Mouse (Mus musculus) liver, embryonic 13.5 days (tissue): Measurements from ENCODE around the gene Nppc. TPM values are rescaled to one million over a fixed set of nuclear protein-coding genes. Genes with fewer than 3 reads are reported as not detected.
A peak's percentile ranks its signal among the peaks of the same experiment; 100 is the strongest.

Source experiments
- ATAC-seq: fragments of 200-750 bp; cut with Nextera tagmentation; 2 replicates; pipeline ENCODE4 v1.8.0; 2017; ENCODE audit warnings: low read depth, mild to moderate bottlenecking, moderate number of reproducible peaks, moderate library complexity
- DNase-seq: peaks from one replicate; pipeline ENCODE4 v3.0.0; 2022
- H3K27ac ChIP-seq: fragments of 300-500 bp; sonication (generic); 2 replicates; pipeline ENCODE4 v1.5.1; 2015; ENCODE audit warnings: moderate library complexity, mild to moderate bottlenecking, inconsistent platforms
- H3K27me3 ChIP-seq: fragments of 300-500 bp; sonication (generic); 2 replicates; pipeline ENCODE4 v1.6.1; 2015; ENCODE audit warnings: mild to moderate bottlenecking, inconsistent platforms
- H3K36me3 ChIP-seq: fragments of 300-500 bp; sonication (generic); 2 replicates; pipeline ENCODE4 v1.6.1; 2015; ENCODE audit warnings: mild to moderate bottlenecking, inconsistent platforms
- H3K4me1 ChIP-seq: fragments of 300-500 bp; sonication (generic); replicated peaks from 2 replicates; pipeline ENCODE4 v1.6.1; 2015; ENCODE audit warnings: inconsistent platforms
- H3K4me2 ChIP-seq: fragments of 300-500 bp; sonication (generic); 2 replicates; pipeline ENCODE4 v1.6.1; 2015; ENCODE audit warnings: inconsistent platforms, mild to moderate bottlenecking, moderate library complexity
- H3K4me3 ChIP-seq: fragments of 300-500 bp; sonication (generic); replicated peaks from 2 replicates; pipeline ENCODE4 v1.5.1; 2015; ENCODE audit warnings: mild to moderate bottlenecking, inconsistent platforms
- H3K9ac ChIP-seq: fragments of 300-500 bp; sonication (generic); 2 replicates; pipeline ENCODE4 v1.6.1; 2015; ENCODE audit warnings: mild to moderate bottlenecking, inconsistent platforms
- H3K9me3 ChIP-seq: fragments of 300-500 bp; sonication (generic); replicated peaks from 2 replicates; pipeline ENCODE4 v1.6.1; 2016; ENCODE audit warnings: inconsistent platforms
- WGBS: fragments of 180-500 bp; shearing (Covaris S2); methylation state at CpG from one replicate; pipeline ENCODE4 v1.1.7; 2015; ENCODE audit not compliant: insufficient replicate concordance; 5-methylcytosine and 5-hydroxymethylcytosine counted together
- microRNA-seq: library from miRNA; unstranded; fragments of <30 nt; microRNA quantifications from one replicate; pipeline ENCODE4, GENCODE M21; 2016
- polyA plus RNA-seq: library from polyadenylated mRNA; unstranded; fragments of >200 nt; fragmentation: Nextera tagmentation; extraction: Ambion mirVana; gene quantifications from 2 replicates; pipeline ENCODE4 v1.2.1, GENCODE M21; 2015

Nppc gene
- polyA plus RNA-seq, 1 experiment from 2014 or later = not detected

DNA sequence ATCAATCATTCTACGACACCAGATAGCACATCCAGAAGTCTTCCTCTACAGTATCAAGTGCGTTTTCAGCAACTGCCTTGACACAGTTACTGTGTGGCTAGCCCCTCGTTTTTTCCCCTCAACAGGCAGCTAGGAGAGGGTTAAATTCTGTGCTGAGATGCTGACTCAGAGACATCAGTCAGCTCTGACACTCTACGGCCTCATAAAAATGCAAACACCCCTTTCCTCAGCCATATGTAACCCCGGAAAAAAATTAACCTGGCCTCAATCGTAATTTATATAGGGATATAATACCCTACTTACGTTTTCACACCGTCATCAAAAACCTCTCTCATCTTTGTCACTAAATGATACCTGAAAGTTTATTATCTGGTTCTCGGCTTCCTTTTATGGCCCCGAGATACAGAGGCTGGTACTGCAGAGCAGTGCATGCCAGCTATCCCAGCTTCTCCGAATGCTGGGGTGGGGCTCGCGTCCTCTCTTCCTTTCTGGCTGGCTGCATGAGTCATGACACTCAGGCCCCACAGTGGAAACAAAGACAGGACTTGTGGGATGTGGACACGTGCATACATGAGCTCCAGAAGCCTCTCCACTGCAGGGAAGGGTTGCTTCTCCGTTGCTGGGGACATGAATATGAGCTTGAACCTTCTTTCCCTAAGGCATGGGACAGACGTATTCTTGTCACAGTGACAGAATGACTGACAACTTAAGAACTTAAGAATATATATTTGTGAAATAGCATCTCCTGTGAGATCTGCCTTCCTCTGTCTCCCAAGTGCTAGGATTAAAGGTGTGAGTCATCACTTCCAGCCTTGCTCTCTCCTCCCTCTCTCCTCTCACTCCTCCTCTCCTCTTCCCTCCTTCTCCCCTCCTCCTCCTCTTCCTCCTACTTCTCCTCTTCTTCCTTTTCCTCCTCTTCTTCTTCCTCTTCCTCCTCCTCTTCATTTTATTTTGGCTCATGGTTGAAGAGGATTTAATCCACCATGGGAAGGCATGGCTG lies 47.1 kb downstream of the Nppc start:
- Histone ChIP-seq H3K4me3 (no peak overlapping the region), H3K9ac (no peak overlapping the region), H3K4me1 (no peaks in the 10 kb centered on the region), H3K27me3 (no peaks in the 10 kb centered on the region), H3K4me2 (no peak overlapping the region), H3K9me3 (no peaks in the 10 kb centered on the region), H3K36me3 (no peaks in the 10 kb centered on the region), H3K27ac (no peak overlapping the region)
- ATAC-seq = no peak
- no peak for DNase-seq
- WGBS = 44% methylated on average over 16 of the region's 16 CpGs

DNA sequence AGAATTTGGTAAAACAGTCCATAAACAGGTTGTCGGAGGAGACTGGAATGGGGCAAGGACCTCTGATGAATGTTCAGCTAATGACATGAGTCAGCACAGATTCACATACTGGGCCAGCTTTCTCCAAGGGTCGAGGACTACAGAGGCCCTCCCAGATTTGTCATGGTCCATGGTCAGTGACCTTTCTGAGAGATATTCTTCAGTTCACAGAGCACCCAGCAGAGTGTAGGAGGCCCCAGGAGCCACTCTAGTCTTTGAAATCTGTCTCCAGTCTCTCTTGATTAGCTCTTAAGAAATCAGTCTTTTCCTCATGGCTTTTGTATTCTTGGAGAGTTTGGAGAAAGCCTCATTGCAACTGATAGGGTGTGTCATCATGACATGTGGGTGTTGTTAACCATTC lies 48.1 kb downstream of the Nppc start:
- H3K4me3 ChIP-seq = no peak overlapping the region
- H3K9me3 ChIP-seq = no peaks in the 10 kb centered on the region
- no peaks in the 10 kb centered on the region for H3K27me3 ChIP-seq
- no peak overlapping the region for H3K27ac ChIP-seq
- no peaks in the 10 kb centered on the region for H3K4me1 ChIP-seq
- ATAC-seq (no peak), DNase-seq (no peak)
- 59% methylated on average over 2 of the region's 2 CpGs for WGBS
- no peaks in the 10 kb centered on the region for H3K36me3 ChIP-seq
- no peak overlapping the region for H3K4me2 ChIP-seq
- H3K9ac ChIP-seq = no peak overlapping the region

GRCm38 (mm10) chr1:86618454-86619125 lies 51.8 kb downstream of the Nppc start:
- no peaks in the 10 kb centered on the region for H3K4me1 ChIP-seq

More at GRCm38 (mm10) chr1:86618454-86619125, 51.8 kb downstream of the Nppc start:
- peak; percentile 26 for DNase-seq
- no peak overlapping the region for H3K27ac ChIP-seq
- ATAC-seq = 0 out of 2 replicates have a peak, but pooled peaks have one; percentile 34
- no peak overlapping the region for H3K4me3 ChIP-seq
- no peak overlapping the region for H3K9ac ChIP-seq
- no peak overlapping the region for H3K4me2 ChIP-seq
- 48% methylated on average over 10 of the region's 10 CpGs for WGBS
- no peaks in the 10 kb centered on the region for H3K27me3 ChIP-seq
- H3K36me3 ChIP-seq = no peaks in the 10 kb centered on the region
- no peaks in the 10 kb centered on the region for H3K9me3 ChIP-seq

Small RNA genes lying within 50 kb of the gene (microRNA-seq; reads per million reads assigned to microRNA genes)
- gene Gm22955 = not detected

Other genes starting within 250 kb of the Nppc start
- not detected in 2 replicates for gene Nmur1, start 244.3 kb downstream of the Nppc start, polyA plus RNA-seq
- gene Tex44, start 244.2 kb downstream of the Nppc start, polyA plus RNA-seq = not detected in 2 replicates
- 1,483 and 1,688 TPM in 2 replicates for gene Ptma, start 143.8 kb downstream of the Nppc start, polyA plus RNA-seq
- 31.5 and 35.7 TPM in 2 replicates for gene Pde6d, start 87.9 kb downstream of the Nppc start, polyA plus RNA-seq
- gene Cops7b, start 87.7 kb downstream of the Nppc start, polyA plus RNA-seq = 16.7 and 18.5 TPM in 2 replicates
- 8.8 and 11.1 TPM in 2 replicates for gene Dis3l2, start 33.2 kb upstream of the Nppc start, polyA plus RNA-seq